Comparison of ENCODE assay signal across 9 mouse cellular contexts in the genomic region with DNA sequence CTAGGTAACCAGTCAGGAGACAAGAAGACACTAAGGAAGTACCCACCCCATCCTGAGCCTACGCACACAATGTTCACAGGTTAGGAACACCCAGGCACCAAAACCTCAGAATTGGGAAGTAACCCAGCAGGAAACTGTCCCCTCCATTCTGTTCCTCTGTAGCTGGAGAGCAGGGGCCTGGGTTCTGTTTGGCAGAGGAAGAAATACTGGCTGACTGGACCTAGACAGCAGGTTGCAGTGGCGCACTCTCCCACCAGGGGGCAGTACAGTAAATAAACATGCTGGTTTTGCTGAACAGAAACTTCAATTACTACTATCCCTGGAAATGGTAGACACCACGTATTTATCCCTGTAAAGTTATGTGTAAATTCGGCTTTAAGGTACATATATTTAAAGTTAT. TPM values are rescaled to one million over a fixed set of nuclear protein-coding genes. Genes with fewer than 3 reads are reported as not detected.
DNase-seq lines count a peak whose midpoint lies in the region; ATAC-seq and TF ChIP-seq lines count a peak whose summit lies in the region.
"Had no signal": no experiment of that assay in that cellular context is flagged by ENCODE, and none has a peak within 500 bp of the region (broad histone marks: within the 10 kb centered on the region; RNA-seq: fewer than 3 reads in every experiment).

No protein-coding gene starts in this region.

- H3K27me3 ChIP-seq in hindbrain, embryonic 10.5 days (ENCODE audit: insufficient read depth, poor library complexity, severe bottlenecking), result no peaks in the 10 kb centered on the region
- H3K27me3 ChIP-seq in hindbrain, embryonic 13.5 days, result 0 out of 2 replicates have a peak, but pooled peaks cover 2% of the 10 kb centered on the region
- no peaks in the 10 kb centered on the region for H3K27me3 ChIP-seq in G1E (ENCODE audit: insufficient read depth, low read length)

- no peak overlapping the region for H3K4me2 ChIP-seq in hindbrain, embryonic 13.5 days
- H3K4me2 ChIP-seq: limb, embryonic 12.5 days had no signal

- intact Hi-C loops in heart, postnatal 10 days (cut with DNase I), result loop anchor here (2.0 kb wide), 1 partner anchor 110 kb away; no protein-coding TSS in a partner anchor
- intact Hi-C loops in left cerebral cortex, adult 2 months (cut with DNase I), result loop anchor here (2.0 to 10.0 kb wide), 3 partner anchors 112 to 642 kb away; a partner anchor contains a TSS

- H3K9ac ChIP-seq in hindbrain, embryonic 13.5 days, result no peak overlapping the region
- H3K9ac ChIP-seq: limb, embryonic 12.5 days had no signal

- DNase-seq in hindbrain, embryonic 10.5 days (ENCODE audit: low spot score), result peak; percentile 73
- peak; percentile 18 for DNase-seq in G1E (ENCODE audit: low spot score)
- peak; percentile 78 for DNase-seq in cerebellum, adult 9-10 months
- peak; percentile 79 to 89 for DNase-seq in heart, postnatal 10 days
- peak; percentile 73 to 80 for DNase-seq in left cerebral cortex, adult 2 months (ENCODE audit: extremely low spot score in 1 of 2, low spot score in 2 of 2)
- DNase-seq in naive thymus-derived CD4-positive, alpha-beta T cell, adult 2 months (ENCODE audit: low read depth), result peak; percentile 77
- peak; percentile 91 for DNase-seq in testis, postnatal 10 days (ENCODE audit: low spot score)

- no peak overlapping the region for H3K27ac ChIP-seq in hindbrain, embryonic 10.5 days
- H3K27ac ChIP-seq in hindbrain, embryonic 13.5 days, result no peak overlapping the region
- H3K27ac ChIP-seq in left cerebral cortex, adult 2 months, result no peak overlapping the region
- H3K27ac ChIP-seq: limb, embryonic 12.5 days had no signal

- no peak overlapping the region for H3K4me3 ChIP-seq in hindbrain, embryonic 10.5 days
- no peak overlapping the region for H3K4me3 ChIP-seq in hindbrain, embryonic 13.5 days
- no peak overlapping the region for H3K4me3 ChIP-seq in G1E (ENCODE audit: low read depth, low read length)
- H3K4me3 ChIP-seq in left cerebral cortex, adult 2 months, result no peak overlapping the region
- H3K4me3 ChIP-seq: limb, embryonic 12.5 days had no signal

- H3K9me3 ChIP-seq in hindbrain, embryonic 10.5 days, result no peaks in the 10 kb centered on the region
- no peaks in the 10 kb centered on the region for H3K9me3 ChIP-seq in hindbrain, embryonic 13.5 days
- no peaks in the 10 kb centered on the region for H3K9me3 ChIP-seq in G1E (replicated peaks)
- H3K9me3 ChIP-seq: limb, embryonic 12.5 days had no signal

- WGBS in hindbrain, embryonic 10.5 days, result 29% methylated on average over 4 of the region's 4 CpGs
- WGBS in hindbrain, embryonic 13.5 days, result 32% methylated on average over 4 of the region's 4 CpGs

- peak; percentile 84 for TF ChIP-seq CTCF in G1E (IDR thresholded peaks at IDR 0.05; ENCODE audit: low read depth, low read length)
- no peak; the same call in none of the 2 replicates for TF ChIP-seq CTCF in left cerebral cortex, adult 2 months (IDR thresholded peaks at IDR 0.05)

- no peaks in the 10 kb centered on the region for H3K36me3 ChIP-seq in hindbrain, embryonic 10.5 days
- H3K36me3 ChIP-seq in hindbrain, embryonic 13.5 days, result no peaks in the 10 kb centered on the region
- no peaks in the 10 kb centered on the region for H3K36me3 ChIP-seq in G1E (replicated peaks)
- H3K36me3 ChIP-seq: limb, embryonic 12.5 days had no signal

- no peaks in the 10 kb centered on the region for H3K4me1 ChIP-seq in hindbrain, embryonic 10.5 days (replicated peaks)
- no peaks in the 10 kb centered on the region for H3K4me1 ChIP-seq in hindbrain, embryonic 13.5 days (replicated peaks)
- no peaks in the 10 kb centered on the region for H3K4me1 ChIP-seq in G1E (ENCODE audit: insufficient read depth, low read depth, low read length)
- H3K4me1 ChIP-seq: limb, embryonic 12.5 days had no signal

- ATAC-seq in hindbrain, embryonic 13.5 days (ENCODE audit: low FRiP score), result no peak
- ATAC-seq in G1E (ENCODE audit: extremely low read depth, insufficient number of reproducible peaks, low FRiP score, poor library complexity, severe bottlenecking), result no peak

RNA-seq across cellular contexts. Expression of a gene that starts 7.1 kb away (rescaled TPM):
- polyA plus RNA-seq in hindbrain, embryonic 10.5 days (2016; fragmentation: Nextera tagmentation; extraction: Ambion mirVana), result 3.3 and 4.7 TPM in 2 replicates
- 2.7 and 3.8 TPM in 2 replicates for polyA plus RNA-seq in hindbrain, embryonic 13.5 days (2015; fragmentation: Nextera tagmentation; extraction: Ambion mirVana)
- not detected in 2 replicates for total RNA-seq in G1E (2014; fragmentation: Nextera tagmentation)
- 0.05 TPM in 1 of 2 replicates, not detected in the other for total RNA-seq in G1E (2017)
- 0.01 TPM in 1 of 2 replicates, not detected in the other for polyA plus RNA-seq in G1E (2012)
- 10 to 100 TPM; 14.7 to 17.4 TPM for total RNA-seq in heart, postnatal 10 days (2021)
- 1 to 10 TPM; 2.4 to 4.3 TPM for total RNA-seq in left cerebral cortex, adult 2 months (2021)

RNA-seq across cellular contexts. Expression of a gene that starts 10.8 kb away (rescaled TPM):
- polyA plus RNA-seq in hindbrain, embryonic 10.5 days (2016; fragmentation: Nextera tagmentation; extraction: Ambion mirVana), result 0.73 and 1.3 TPM in 2 replicates
- 9.5 and 10.4 TPM in 2 replicates for polyA plus RNA-seq in hindbrain, embryonic 13.5 days (2015; fragmentation: Nextera tagmentation; extraction: Ambion mirVana)
- total RNA-seq in G1E (2014; fragmentation: Nextera tagmentation) (not detected in 2 replicates), G1E (2017) (0.16 and 0.70 TPM in 2 replicates)
- polyA plus RNA-seq in G1E (2012), result not detected in 2 replicates
- 10 to 100 TPM in 1 of 2 experiments, 1 to 10 TPM in 1; 9.9 to 12.6 TPM for total RNA-seq in heart, postnatal 10 days (2021)
- total RNA-seq in left cerebral cortex, adult 2 months (2021), result 100 to 1,000 TPM; 191 to 208 TPM

Comparison
In these comparisons a context has a peak if more than half of its experiments do, and no peak if none do; other contexts are left out.
1. DNase-seq: peak in every context shown above with its lines; median percentile 91 in testis, postnatal 10 days; 84 in heart, postnatal 10 days; 78 in cerebellum, adult 9-10 months; 77 in naive thymus-derived CD4-positive, alpha-beta T cell, adult 2 months; 76 in left cerebral cortex, adult 2 months; 73 in hindbrain, embryonic 10.5 days; 18 in G1E.
2. RNA of a gene that starts 10.8 kb away (total RNA-seq): 191 to 208 TPM in left cerebral cortex, adult 2 months; 9.9 to 12.6 TPM in heart, postnatal 10 days and 0.16 to 0.70 TPM in G1E; every median in the first group is over 10 times any median in the second.